Mouse (Mus musculus) heart, postnatal 10 days (tissue): Measurements from ENCODE around the gene Znhit3. TPM values are rescaled to one million over a fixed set of nuclear protein-coding genes. Genes with fewer than 3 reads are reported as not detected.

Experiments used
- DNase-seq, 2 experiments: peaks; one replicate each; pipeline ENCODE4 v3.0.0; 2021
- intact Hi-C: fragments of 180-260 bp; cut with DNase I; formaldehyde crosslinking; loops from one replicate; pipeline ENCODE4 v1.15.1; 2025
- total RNA-seq, 2 experiments: library from RNA; stranded (reverse); gene quantifications; 2 replicates each; pipeline ENCODE4 v1.2.3; 2021

The Znhit3 gene
- 1 to 10 TPM; 9.5 TPM for total RNA-seq

DNA sequence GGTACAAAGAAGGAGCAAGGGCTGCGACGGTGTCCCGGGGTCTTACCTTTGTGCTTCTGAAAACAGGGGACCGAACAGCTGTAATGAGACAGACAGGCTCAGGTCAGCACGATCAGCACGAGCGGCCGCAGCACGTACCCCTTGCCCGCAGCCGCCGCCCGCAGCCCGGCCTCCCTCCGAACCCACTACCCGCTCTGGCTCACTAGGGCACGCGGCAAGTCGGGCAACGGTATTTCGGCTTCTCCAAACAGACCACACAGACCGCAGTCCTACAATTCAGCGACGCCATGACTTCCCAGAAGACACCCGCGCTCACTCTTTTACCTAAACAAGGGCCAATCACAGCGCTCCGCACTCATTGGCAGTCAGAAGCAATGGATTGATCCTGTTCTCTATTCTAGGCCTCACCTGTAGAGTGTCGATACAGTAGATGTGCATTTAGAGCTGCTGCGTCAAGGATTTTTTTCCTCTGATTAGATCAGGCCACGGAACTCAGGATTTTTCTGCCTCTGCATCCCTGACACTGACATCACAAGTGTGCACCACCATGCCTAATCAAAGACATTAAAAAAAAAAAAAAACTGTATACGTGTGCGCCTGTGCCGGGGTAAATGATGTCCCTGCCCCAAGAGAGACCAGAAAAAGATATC lies at the start of gene Znhit3:
Gene Znhit3, minus strand, starts transcription at position 314 of the 650 bp plus-strand sequence.
- intact Hi-C loops = loop anchor here (5.0 to 10.0 kb wide), 4 partner anchors 81 to 399 kb away; partner anchors contain the start of gene Ppm1d
- DNase-seq = peak; percentile 90 to 93

DNA sequence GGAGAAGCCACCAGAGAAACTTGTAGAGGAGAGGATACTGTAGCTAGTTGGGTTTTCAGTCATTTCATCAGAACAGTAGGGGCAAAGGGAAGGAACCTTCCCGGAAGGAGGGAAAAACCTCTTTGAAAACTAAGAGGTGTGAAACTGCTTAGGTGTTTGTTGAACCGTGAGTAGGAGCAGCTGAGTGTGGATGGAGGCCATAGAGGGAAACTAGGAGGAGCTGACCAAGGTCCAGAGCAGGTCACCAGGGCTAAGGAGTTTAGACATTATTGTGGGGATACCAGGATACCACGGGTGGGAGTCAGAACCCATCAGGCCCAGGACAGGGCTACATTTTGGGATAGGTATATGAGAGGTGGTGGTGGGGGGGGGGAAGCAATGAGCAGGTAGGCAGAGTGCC lies 47.4 kb upstream of the Znhit3 start:
- intact Hi-C loops = no loop called here
- DNase-seq = no peak

DNA sequence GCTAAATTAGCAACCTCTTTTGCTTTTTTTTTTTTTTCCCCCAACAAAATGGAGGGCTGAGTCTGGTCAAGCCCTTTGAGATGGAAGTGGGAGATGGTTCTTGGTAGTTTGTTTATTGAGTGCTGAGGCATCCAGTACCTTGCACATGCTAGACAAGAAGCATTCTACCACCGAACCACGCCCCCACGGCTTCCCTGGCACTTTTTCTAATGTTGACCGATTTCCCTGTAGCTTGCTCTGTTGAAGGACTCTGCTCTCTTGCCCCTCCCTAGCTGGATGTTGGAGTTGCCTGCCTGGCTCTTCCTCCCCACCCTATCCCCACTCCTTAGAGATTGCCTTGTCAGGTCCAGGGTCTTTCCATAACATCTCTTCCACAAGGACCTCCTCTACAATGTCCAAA lies 46.4 kb upstream of the Znhit3 start:
- DNase-seq = no peak
- intact Hi-C loops = no loop called here

DNA sequence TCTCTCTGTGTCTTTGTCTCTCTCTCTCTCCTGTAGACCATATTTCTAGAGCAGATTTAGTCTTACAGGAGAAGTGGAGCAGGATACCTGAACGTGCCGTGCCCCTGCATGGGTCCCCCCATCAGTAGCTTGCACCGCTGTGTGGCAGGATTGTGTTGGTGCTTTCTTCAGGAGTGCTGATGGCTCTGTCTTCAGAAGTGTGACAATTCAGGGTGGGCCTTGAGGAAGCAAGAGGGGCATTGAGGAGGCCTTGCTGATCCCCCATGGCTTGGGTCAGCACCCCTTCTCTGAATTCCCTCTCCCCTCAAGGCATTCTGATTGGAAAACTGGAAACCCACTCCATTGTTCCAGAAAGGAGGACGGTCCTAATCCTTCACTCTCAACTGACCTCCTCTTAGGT lies 45.4 kb upstream of the Znhit3 start:
- DNase-seq = no peak
- intact Hi-C loops = no loop called here

DNA sequence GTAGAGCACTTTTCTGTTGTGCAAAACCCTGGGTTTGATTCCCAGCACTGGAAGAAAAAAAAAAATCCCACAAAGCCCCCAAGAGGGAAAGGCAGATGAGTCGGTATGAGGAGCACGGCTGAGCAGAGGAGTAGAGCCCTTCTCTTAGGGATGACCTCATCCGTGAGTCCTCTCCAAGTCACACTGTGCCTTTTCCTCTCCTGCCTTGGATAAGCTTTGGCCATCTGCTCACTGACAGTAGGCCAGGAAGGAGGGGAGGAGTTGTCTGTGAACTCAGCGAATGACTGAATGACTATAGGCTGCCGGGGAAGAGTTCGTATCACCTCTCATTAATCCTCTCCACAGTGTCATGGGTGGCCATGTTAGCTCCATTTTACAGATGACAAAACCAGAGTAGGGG lies 44.6 kb upstream of the Znhit3 start:
- no peak for DNase-seq
- intact Hi-C loops = no loop called here

DNA sequence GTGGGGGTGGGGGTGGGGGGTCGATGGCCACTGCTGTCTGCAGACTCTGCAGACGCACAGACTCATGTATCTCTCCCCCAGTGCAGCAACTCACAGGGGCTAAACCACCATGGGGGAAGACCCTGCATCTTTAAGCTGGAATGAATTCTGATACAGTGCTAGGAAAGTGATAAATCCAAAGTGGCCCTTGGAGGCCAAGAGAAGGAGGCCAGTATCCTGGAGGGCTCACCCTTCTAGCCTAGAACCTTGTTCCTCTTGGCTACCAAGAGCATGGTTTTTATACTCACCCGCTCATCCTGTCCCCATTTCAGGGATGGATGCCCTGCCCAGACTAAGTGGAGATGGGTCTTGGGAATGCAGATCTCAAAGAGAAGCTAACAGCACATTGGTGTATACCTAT lies 44.1 kb upstream of the Znhit3 start:
- no peak for DNase-seq
- intact Hi-C loops = no loop called here

DNA sequence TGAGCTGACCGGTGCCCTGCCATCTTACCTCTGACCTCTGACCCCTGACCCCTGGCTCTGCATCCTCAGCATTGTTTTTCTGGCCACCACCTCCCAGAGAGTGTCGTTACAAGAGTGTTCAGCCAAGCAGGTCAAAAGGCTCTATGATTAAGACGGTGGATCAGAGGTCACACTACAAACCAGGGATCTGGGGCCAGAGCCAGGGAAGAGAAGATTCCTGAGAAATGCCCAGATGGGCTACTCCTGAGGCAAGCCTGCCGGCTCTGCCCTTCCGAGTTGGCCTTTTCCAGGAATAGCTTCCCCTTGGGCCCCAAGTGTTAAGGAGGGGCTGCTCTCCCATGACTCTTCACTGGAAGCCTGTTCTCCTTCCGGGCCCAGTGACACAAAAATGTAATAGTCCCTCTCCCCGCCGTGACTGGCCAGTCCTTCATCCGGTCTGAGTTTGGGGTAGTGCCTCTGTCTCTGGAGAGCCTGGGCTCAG lies 43.6 kb upstream of the Znhit3 start:
- intact Hi-C loops = loop anchor here (2.0 kb wide), 1 partner anchor 19 kb away; no protein-coding TSS in a partner anchor
- DNase-seq = peak; percentile 53 to 61

DNA sequence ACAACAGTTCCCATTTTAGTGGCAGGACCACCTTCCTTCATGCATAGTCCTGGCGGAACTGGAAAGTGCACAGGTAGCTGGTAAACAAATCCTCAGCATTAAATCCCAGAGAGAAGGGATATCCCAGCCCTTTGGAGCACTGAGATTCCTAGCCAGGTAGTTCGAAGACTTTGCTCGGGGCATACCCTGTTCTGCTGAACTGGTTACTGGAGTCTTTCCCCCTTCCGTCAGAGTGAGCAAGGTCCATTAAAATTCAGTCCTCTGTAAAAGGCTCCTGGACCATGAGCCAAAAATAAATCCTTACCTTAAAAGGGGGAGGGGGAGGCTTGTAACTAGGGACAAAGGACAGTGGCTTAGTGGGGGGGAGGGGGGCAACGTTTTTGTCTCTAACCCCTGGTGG lies 43.0 kb upstream of the Znhit3 start:
- no peak for DNase-seq
- intact Hi-C loops = loop anchor here (2.0 kb wide), 1 partner anchor 20 kb away; no protein-coding TSS in a partner anchor

DNA sequence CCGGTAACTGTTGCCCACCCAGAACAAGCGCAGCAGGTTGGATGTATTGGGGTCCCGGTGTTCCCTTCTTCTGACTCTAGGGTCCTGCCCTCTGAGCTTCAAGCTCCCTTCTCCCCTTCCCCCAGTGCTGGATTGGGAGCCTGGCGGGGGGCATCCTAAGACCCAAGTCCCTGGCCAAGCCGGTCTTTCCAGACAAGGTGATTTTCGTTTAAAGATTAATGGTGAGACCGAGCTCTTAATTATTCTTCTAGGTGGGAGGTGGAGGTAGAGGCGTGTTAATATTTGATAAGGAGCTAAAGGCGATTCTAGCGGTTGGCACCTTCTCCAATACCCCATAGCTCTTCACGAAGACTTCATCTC lies 42.1 kb upstream of the Znhit3 start:
- intact Hi-C loops = loop anchor here (2.0 kb wide), 1 partner anchor 21 kb away; no protein-coding TSS in a partner anchor
- no peak for DNase-seq

DNA sequence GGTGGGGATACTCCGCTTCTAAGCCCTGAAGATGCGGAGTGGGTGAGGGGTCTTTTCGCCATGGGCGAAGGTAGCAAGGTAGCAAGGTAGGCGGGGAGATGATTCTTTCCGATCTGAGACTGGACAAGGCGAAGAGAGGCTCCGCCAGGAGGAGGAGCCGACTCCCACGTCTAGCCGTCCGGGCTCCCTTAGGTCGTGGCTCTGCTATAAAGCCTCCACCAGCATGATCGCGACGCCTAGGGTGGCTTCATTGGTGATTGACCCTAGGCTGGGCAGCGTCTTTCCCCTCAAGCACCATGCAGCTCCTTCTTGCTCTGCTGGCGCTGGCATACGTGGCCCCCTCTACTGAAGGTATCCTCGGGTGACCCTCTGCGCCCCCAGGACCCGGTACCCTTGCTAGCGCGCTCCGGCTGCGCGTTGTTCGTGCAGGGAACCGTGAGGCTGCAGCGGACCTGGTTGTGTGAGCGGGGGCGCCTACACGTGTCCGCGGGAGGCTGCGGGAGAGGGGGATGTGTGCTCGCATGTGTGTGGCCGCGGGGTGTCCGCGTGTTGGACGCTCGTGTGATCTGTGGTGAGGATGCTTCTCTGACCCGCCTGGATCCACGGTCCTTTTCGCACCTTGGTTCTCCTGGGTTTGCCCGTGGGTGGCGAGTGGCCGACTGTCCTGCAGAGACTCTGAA lies 41.6 kb upstream of the Znhit3 start, which contains the start of gene Car4:
Gene Car4, plus strand, starts transcription at position 196 of the 680 bp plus-strand sequence.
- intact Hi-C loops = loop anchor here (2.0 kb wide), 1 partner anchor 21 kb away; no protein-coding TSS in a partner anchor
- DNase-seq = no peak

DNA sequence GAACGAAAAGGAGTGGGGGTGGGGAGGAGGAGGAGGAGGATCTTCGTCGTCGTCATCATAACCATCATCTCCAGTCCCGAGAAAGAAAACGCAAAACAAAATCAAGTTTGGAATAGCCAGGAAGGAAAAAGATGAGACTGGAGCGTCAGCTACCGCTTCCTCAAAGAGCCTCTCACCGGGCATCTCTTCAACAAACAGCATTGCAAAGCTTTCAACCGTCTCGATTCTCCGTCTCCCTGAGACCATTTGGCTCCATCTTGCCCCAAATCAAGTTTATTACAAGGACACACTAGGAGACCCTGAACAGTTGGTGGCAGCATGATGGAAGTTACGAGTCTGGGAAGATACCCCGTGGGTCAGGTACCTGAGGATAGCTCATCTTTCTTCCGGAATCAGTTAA lies 41.0 kb upstream of the Znhit3 start:
- no peak for DNase-seq
- intact Hi-C loops = no loop called here

DNA sequence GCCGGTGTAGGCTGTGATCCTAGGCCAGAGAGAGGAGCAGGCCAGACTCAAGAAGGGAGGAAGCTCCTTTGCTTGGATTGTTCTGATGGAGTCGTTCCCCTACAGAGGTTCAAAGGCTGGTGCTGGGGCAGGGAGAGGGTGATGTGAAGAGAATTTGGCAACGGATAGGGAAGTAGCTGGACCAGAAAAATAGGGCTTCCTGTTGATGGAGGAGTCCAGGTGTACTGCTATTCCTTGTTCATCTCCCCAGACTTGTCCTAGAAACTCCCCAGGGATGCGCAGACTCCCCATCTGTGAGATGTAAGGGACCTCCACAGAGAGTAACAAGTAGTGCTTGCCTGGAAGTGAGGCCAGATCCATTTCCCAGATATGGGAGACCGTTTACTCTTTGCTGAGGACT lies 40.2 kb upstream of the Znhit3 start:
- intact Hi-C loops = no loop called here
- no peak for DNase-seq

DNA sequence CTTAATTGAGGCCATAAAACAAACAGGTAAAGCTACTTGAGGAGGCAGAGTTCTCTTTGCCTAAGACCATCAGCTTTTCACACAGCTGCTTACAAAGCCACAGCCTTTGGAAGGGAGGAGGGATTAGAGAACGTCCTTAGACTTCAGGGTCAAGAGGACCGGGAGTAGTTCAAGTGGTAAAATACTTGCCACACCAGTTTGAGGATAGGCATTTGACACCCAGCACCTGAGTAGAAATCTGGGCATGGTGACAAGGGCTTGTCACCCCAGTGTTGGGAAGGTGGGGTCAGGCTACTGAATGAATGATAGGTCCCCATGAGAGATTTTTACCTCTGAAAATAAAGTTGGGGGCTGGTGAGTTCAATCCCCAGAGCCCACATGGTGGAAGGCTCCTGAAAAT lies 36.4 kb upstream of the Znhit3 start:
- no peak for DNase-seq
- intact Hi-C loops = no loop called here

DNA sequence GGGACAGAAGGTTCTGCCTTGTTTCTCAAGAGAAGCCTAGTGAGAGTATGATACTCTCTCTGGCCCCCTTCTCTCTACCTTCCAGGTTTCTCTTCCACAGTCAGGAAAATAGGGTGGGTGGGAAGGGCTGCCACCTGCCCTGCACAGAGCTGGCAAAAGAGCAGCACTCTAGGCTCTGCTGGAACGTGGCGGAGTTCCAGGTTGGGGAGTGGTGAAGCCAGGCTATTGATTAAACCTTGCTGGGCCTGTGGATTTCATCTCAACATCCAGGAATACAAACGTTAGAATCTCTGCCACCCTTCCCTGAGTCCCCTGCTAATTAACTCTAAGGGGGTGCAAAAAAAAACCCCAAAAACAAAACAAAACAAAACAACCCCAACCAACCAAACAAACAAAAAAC lies 32.4 kb upstream of the Znhit3 start:
- no peak for DNase-seq
- intact Hi-C loops = no loop called here

DNA sequence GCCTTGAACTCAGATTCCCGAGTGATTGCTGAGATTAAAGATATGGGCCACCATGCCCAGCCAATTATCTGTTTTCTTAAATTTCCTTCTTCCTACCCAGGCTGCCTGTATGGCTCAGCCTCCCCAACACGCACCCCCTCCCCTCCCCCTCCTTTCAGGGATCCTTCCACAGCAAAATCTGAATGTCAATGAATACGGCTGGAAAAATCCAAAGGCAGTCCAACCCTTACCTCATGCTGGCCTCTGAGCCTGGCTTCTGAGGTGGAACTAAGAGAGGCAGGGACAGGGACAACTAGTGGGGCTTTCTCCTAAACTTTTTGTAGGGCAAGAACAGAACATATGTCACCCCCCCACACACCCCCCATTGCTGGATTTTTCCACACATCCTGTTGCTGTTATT lies 31.9 kb upstream of the Znhit3 start:
- intact Hi-C loops = no loop called here
- no peak for DNase-seq

DNA sequence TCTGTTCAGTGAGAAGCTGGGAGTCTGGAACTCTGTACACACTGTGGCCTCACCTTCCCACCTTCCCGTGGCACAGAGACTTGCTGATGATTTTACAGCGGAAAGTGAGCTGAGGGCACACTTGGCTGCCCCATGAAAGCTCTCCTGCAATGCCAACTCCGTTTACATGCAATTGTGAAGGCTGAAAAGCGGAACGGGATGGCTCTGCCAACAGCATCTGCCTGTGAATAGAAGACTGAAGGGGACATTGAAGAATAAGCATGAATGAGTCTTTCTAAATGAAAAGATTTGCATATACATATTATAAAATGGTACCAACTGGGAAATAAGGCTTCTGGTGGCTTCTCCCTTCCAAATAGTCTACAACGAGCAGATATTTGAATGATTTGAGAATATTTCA lies 31.0 kb upstream of the Znhit3 start:
- no peak for DNase-seq
- intact Hi-C loops = no loop called here

DNA sequence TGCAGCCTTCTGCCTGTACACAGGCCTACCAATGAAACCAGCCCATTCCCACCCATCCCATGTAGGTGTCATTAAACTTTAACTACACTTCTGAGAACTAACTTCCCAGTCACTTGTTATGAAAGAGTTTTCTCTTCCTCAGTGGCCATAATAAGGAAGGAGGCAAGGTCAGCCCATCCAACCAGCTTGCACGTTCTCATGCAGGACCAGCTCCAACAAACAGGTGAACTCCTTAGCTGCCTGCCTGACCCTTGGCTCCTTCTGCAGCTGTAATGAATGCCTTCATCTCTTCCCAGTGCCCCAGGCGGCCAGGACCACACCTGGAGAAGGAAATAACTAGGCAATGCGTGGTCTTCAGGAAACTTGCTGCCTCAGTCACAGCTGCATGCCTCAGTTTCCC lies 29.7 kb upstream of the Znhit3 start:
- no peak for DNase-seq
- intact Hi-C loops = no loop called here

DNA sequence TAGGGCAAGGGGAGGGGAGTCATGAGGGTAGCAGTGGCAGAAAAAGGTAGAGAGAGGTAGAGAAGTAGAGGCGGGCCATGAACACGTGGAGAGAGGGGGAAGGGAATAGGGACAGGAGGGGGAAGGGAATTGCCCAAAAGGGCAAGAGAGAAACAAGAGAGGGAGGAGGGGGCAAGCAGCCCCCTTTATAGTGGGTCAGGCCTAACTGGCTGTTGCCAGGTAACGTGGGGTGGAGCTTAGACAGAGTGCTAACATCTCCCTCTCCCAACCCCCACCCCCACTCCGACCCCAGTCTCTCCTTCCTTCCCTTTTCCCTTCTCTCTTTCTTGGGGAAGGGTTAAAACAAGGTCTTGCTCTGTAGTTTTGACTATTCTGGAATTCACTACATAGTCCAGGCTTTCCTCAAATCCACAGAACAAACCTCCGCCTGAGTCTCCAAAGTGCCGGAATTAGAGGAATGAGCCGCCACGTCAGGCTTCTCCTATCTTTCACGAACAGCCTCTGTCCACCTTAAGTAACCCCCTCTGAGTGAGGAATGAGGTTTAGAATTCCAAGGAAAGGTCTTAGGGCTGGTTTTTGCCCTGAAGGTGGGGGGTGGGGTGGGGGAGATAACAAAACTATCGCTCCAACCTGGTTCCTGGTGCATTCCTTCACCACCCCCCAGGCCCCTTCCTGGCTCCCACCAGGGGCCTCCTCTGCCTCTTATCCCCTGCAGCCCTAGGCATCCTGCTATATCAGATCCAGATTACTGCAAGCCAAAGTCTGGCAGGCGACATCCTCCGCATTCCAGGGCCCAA lies 28.7 kb upstream of the Znhit3 start:
- intact Hi-C loops = no loop called here
- no peak for DNase-seq

DNA sequence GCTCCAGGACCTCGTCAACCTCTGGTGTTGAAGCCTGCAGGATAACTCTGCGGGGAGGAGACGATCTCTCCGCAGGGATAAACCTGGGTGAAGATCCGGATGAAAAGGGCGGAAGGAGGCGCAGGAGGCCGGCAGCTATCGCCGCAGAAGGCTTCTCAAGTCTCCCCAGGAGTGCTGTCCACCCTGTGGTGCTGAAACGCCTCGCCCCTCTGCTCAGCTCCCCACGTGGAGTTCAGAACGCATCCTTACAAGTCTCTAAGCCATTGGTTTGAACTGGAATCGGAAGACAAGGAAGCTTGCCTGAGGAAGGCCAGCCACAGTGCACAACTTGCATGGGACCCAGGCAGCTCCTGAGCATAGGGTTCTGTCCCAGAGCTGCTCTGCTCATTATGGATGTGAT lies 27.8 kb upstream of the Znhit3 start:
- DNase-seq = peak; percentile 70 to 78
- intact Hi-C loops = no loop called here

DNA sequence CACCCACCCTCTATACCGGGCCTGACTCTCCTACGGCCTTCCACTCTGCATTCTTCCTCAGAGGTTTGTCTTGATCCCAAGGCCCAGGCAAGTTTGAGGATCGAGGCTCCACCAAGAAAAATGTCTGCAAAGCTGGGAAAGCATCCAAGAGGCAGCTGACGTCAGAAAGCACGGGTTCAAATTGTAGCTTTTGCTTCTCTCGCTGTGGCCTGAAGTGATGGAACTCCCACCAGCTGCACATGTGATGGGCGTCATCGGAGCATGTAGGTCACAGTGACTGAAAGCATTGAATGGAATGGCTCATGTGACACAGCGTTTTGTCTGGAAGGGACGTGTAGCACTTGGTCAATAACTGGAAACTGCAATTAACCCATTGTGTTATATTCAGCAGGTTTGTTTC lies 24.0 kb upstream of the Znhit3 start:
- no peak for DNase-seq
- intact Hi-C loops = no loop called here

DNA sequence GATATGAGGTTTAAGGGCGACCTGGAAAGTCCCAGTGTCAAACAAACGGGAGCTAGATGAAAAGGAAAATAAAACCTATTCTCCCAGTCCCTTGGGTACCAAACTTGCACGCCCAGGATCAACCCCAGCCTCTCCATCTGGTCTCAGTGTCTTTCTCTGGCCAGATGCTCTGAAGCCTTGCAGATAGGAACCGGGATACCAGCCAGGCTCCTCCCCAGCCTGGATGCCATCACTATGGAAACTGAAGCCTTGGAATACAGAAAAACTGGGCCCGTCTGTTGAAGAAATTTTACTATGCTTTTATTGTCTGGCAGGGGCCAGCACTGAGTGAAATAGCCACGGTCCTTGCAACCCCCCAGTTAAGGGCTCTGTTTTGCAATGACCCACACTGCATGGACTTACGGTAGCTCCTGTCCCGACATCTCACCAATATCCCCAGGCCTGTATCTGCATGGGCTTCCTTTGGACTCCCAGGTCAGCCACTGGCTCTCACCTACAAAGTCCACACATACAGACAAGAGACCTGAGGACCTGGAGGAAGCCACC lies 23.4 kb upstream of the Znhit3 start:
- peak; percentile 35 to 47 for DNase-seq
- intact Hi-C loops = no loop called here
